Mouse (Mus musculus) thymus, postnatal 36 days (tissue): ENCODE measurements around the gene 4921536K21Rik.
"Not testable (repeated sequence)": the region's sequence is repeated elsewhere in the genome, so short reads cannot be mapped to it uniquely, and the experiment has no call there.

ENCODE experiments used
- DNase-seq, 2 experiments: peaks; one replicate each; pipeline ENCODE4 v3.0.0; 2022; ENCODE audit warnings: mixed read lengths in 2 of 2

4921536K21Rik gene

DNA sequence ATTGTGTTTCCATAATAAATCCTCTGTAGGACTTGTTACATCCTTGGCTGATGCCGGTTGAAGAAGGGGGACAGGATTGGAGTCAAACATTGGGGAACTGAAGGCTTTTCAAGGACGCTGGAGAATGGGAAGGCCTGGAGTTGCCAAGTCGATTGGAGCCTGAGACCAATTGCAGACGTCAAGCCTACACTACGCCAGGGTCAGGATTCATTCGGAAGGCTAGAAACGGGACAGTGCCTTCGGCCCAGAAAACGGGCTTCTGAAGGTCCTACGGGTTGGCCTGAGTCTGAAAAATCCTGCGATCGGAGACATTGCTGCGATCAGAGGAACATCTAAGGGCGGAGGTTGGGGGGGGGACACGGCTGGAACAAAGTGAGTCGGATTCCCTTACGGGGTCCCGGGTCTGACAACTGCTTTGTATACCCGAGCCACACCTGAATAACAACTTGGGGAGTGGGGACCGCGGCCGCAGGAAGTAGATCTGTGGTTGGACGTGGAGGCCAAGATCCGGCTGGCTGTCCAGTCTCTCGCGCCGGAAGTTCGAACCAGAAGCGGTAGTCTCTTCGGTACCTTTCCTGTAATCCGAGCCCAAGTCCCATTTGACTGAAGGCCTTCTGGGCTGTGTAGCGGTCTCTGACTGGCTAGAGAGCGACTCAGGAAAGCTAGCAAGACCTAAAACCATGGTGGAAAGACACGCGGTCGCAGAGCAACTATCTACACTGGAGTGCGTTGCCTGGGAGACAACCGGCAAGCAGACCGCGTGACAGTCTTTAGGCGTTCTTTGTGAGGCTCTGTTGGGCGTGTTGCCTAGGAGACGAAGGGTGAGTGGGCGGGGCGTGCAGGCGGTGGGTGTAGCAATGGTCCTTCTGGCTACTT, at the start of gene 4921536K21Rik, which contains the start of gene Dusp18:
4921536K21Rik (minus strand) TSS at position 693 of the 876 bp plus-strand sequence.
Dusp18 (plus strand) TSS at position 835 of the 876 bp plus-strand sequence.
- peak; percentile 83 to 86 for DNase-seq

- DNase-seq, result no peak
Measured at GRCm38 (mm10) chr11:3941371-3941770, 46.5 kb upstream of the 4921536K21Rik start.

DNA sequence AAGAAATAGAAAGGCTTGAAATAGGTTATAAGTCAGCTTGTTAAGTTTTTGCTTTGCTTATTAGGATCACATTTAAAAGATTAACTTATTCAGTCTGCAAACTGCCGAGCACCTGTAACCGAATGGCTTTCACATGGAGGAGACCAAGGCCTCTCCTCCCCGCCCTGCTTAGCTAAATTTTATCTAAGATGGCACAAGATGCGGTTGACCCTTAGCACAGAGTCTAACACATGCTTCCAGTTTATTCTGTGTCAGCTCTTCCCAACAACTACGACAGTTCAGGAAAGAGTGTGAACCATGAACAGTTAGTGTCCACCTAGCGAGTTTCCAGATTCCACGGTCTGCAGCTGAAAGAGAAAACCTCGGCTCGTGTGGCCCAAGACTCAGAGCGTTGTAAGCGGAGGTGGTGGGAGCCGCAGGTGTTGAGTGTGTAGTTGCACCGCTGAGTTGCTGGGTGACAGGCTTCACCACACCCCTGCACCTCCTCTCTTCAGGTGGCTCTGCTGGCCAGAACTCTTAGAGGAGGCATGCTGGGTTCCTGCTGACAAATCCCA, 42.5 kb upstream of the 4921536K21Rik start:
- DNase-seq, result no peak

DNA sequence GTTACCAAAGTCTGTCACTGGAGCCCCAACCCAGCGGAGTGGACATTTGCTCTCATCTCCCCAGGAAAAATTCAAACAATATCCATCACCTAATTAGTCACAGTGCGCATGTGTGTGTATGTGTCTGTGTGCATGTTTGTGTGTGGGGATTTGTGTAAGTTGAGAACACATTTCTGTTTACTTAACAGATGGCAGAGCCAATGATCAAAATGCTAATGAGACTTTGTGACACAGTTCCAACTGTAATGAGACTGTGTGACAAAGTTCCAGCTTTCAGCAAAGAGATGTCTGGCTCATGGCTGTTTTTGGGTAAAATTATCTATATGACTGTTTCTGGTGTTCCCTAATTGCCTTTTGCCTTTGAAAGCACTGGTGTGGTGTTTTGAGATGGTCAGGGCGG, 41.4 kb upstream of the 4921536K21Rik start:
- no peak for DNase-seq

DNA sequence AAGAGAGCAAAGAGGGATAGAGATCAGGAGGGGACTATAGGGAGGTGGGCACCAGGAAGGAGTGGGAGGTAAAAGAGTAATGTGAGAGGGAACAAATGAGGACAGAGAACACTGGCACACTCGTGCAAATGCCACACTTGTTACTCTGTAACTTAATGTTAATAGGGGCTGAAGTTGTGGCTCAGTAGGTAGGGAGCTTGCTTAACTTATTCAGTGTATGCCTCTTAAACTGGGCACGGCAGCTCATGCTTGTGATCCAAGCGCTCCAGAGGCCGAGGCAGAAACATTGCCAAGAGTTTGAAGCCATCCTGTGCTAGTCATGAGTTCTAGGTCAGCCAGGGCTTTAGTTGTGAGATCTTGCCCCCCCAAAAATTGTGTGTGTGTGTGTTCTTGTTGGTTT, 40.2 kb upstream of the 4921536K21Rik start:
- no peak for DNase-seq

DNA sequence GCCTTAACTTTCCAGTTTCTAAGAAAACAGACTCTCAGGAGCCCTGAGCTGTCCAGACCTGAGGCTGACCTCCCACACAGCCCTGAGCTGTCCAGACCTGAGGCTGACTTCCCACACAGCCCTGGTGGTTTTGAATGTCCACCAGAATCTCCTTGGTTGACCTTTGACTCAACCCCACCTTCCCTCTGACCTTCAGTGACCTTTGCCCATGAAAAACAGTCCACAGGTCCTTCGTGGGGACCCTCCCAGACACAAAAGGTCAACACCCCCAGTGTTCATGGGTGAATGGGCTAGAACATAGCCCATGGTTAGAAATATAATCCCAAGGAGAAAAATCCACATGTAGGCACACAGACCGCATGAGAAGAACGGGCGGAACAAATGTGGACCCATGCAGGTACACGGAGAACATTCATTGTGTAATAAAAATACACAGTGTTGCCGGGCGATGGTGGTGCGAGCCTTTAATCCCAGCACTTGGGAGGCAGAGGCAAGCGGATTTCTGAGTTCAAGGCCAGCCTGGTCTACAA, 38.9 kb upstream of the 4921536K21Rik start:
- no peak for DNase-seq

DNA sequence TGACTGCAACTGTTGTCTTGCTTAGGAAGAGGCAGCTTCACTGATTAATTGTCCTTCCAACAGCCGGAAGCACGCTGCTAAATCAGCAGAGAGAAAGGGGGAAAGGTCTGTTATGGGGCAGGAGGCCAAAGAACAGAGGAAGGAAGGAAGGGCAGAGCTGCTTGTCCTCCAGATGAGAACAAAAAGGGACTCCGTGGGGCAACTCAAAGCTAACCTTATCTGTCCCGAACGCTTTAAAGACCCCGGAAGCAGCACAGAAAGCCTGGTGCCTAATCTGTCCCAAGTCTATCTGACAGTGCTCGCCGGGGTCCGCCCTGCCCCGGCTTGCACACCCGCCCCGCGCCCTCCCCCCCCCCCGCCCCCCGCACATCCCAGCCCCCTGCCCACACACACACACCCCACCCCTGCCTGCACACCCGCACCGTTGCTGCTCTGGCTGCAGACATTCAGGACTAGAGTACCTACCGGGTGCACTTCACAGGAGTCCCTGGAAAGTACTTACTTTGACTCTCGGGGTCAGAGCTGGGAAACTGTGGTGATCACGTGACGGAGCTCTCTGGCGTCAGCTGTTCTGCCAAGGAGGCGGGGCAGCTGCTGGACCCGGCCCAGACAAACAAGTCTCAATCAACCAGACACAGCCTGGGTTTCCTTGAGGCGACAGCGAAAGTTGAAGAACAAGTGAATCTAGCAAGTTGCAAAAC, 36.8 kb upstream of the 4921536K21Rik start, which contains the start of gene Tcn2:
Tcn2 (minus strand) TSS at position 649 of the 701 bp plus-strand sequence.
- DNase-seq, result peak; percentile 62 to 72

DNA sequence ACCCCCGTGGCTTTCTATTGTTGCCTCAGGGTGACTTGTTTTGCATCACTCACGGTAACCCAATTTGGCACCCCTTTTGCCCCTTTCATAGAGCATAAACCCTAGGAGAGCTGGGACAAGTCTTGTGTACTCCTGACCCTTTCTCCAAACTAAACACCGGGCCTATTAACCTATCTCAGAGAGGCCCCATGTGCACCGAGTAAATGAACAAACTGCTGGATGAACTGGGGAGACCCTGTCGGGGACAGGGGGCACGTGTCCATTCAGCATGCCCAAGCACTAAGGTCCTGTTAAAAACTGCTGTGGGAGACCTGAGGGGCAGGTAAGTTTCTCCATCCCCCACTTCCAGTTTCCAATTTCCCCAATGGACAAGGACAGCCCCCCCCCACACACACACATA, 36.0 kb upstream of the 4921536K21Rik start:
- no peak for DNase-seq

GRCm38 (mm10) chr11:3930019-3930418, 35.1 kb upstream of the 4921536K21Rik start:
- no peak for DNase-seq

DNA sequence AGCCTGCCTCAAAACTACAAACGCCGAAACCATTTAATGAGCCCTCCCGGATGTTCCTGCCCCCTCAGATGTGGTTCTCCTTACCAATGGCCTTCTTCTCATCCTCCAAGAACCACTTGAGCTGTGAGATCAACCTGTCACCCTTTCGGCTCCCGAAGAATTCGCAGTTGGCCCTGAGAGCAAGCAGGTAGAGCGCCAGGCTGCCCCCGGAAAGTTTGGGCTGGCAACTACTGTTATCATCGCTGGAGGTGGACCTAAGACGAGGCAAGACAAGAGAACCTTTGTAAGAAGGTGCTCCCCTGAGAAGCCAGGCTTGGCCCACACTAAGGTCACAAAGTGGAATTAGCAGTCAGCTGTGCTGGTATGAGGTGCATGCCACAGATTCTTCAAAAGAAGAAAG, 31.0 kb upstream of the 4921536K21Rik start:
- DNase-seq, result no peak

GRCm38 (mm10) chr11:3922731-3923130, 27.8 kb upstream of the 4921536K21Rik start:
- no peak for DNase-seq

GRCm38 (mm10) chr11:3922115-3922514, 27.2 kb upstream of the 4921536K21Rik start:
- DNase-seq, result no peak

DNA sequence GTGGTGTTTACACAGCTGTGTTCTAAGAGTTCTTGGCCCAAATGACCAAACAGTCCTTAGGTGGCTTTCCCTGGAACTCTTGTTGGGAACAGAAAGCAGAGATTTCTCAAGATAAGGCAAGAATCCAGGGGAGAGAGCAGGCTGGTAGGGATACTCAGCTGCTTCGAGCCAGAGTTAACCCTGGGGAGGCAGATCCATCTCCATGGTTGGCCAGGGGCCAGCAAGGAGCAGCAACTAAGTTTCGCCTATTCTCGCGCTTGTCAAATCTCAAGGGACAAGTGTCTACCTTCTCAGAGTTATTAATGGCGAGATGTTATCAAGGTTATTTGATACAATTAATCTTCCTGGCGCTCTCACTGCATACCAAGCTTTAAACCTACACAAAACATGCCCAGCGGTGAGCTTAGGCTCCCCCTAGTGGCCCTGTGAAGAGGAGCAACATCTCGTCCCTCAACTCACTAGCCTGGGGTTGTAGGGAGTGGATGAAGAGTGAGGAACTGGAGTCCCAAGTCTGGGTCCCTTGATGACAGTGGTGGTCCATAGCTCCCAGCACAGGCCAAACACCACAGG, 26.5 kb upstream of the 4921536K21Rik start:
- DNase-seq, result peak; percentile 28 to 30

DNA sequence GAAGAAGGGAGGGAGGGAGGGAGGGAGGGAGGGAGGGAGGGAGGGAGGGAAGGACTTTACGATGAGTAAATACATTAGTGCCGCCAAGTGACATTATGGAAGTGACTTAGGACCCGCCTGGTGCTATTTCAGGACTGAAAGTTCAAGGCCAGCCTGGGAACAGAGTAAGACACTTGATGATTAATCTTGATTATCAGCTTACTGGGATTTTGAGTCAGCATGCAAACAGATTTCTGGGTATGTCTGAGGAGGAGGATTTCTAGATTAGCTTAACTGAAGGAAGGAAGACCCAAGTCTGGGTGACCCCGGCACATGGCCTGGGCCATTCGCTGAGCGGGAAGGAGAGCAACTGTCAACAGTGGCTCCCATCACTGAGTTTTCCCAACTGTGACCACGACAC, 25.6 kb upstream of the 4921536K21Rik start:
- DNase-seq, result no peak

DNA sequence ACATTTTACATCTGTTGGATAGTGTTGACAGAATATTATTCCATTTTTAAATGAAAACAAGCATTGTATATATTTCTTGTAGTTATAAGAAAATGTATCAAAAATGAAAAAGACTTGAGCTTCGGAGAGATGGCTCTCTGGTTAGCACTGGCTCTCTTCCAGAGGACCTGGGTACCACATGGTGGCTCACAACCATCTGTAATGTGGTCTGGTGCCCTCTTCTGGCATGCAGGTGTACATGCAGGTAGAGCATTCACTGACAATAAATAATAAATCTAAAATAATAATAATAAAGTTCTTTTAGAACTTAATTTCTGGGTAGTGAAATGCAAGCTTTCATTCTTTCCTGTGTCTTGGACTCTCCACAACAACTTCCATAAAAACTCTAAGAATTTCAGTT, 23.8 kb upstream of the 4921536K21Rik start:
- DNase-seq, result no peak

DNA sequence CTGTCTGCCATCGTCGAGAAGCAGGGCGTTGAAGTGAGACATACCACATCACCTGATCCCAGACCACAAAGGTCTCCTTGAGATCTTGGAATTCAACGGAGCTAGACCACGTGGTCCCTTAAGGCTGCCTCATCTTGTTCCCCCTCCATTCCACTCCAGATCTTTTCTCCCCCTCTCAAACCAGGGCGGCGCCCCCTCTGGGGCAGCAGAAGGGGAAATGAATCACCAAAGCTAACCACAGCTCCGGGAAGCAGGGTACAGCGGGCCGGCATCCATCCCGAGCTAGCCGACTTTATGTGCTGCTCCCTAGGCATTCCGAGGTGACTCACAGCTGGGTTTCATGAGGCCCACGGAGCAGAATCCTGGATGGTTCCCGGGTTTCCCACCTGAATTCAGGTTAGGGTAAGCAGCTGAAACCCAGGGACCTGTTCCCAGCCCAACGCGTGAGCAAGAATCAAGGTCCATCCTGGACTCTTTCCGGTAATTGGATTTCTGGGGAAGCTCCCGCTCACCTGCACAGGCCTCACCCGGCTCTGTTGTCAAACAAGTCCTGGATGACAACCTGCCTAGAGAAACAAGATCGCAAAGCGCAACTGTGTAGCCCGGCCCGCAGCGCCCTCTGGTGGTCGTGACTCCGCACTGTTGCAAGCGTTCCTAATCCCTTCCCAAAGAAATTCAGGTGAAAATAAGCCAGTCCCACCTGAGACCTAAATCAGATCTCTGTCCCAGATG, 19.4 kb upstream of the 4921536K21Rik start, which contains the start of gene Slc35e4:
Slc35e4 (minus strand) TSS at position 556 of the 732 bp plus-strand sequence.
- peak; percentile 66 to 72 for DNase-seq

- DNase-seq, result peak; percentile 88 to 89
Measured at GRCm38 (mm10) chr11:3913316-3914108, 18.6 kb upstream of the 4921536K21Rik start.

DNA sequence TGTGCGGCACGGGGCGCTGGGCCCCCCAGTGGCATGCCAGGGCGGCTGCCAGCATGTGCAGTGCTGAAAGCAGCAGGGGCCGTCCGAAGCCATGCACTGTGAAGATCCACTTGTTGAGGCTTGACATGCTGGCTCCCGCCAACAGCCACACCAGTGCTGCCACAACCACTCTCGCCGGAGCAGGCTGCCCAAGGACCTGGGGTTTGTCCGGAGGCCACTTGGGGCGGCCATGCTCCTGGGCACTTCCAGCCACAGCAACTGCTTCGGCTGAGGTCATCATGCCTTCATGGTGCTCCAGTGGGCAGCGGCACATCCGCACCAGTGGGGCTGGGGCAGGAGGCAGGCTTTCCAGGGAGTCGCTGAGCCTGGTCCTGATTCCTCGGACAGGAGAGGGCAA, 18.0 kb upstream of the 4921536K21Rik start:
- peak in 1 of 2 experiments; percentile 26 for DNase-seq

- peak in 1 of 2 experiments; percentile 35 for DNase-seq
Measured at GRCm38 (mm10) chr11:3912100-3912874, 17.4 kb upstream of the 4921536K21Rik start.

- not testable (repeated sequence) for DNase-seq
Measured at GRCm38 (mm10) chr11:3911440-3911839, 16.5 kb upstream of the 4921536K21Rik start.
